Mouse (Mus musculus): Measurements from ENCODE around the gene Dedd2. TPM values are rescaled to one million over a fixed set of nuclear protein-coding genes. Genes with fewer than 3 reads are reported as not detected.

Gene Dedd2
- polyA plus RNA-seq, 1 experiment from 2014 or later: 10.8 TPM

GRCm38 (mm10) chr7:25238829-25239623, 18.6 kb upstream of the Dedd2 start:
- Histone ChIP-seq H3K4me2 (ENCODE audit: low read length) (peak overlapping the region; percentile 83), H3K36me3 (ENCODE audit: control insufficient read depth, insufficient read depth, low read length) (peaks cover 16% of the 10 kb centered on the region), H3K4me3 (ENCODE audit: low read depth, low read length) (peak overlapping the region; percentile 96), H3K27me3 (replicated peaks; ENCODE audit: control insufficient read depth, insufficient read depth, low read length) (no peaks in the 10 kb centered on the region), H3K9ac (ENCODE audit: low read length) (peak overlapping the region; percentile 40; the same call in 1 of the 2 replicates), H3K4me1 (ENCODE audit: control insufficient read depth, insufficient read depth, low read length) (peaks cover 16% of the 10 kb centered on the region), H3K9me3 (replicated peaks; ENCODE audit: control insufficient read depth, low read length) (no peaks in the 10 kb centered on the region), H3K27ac (ENCODE audit: low read depth, low read length) (peak overlapping the region; percentile 74)
- peak; percentile 54 for ATAC-seq
- 4% methylated on average over 29 of the region's 30 CpGs for WGBS
- peak; percentile 98 for DNase-seq (ENCODE audit: low spot score)

GRCm38 (mm10) chr7:25238015-25238706, 17.7 kb upstream of the Dedd2 start:
- H3K4me2 ChIP-seq (ENCODE audit: low read length): peak overlapping the region; percentile 83
- H3K27ac ChIP-seq (ENCODE audit: low read depth, low read length): peak overlapping the region; percentile 74
- H3K9me3 ChIP-seq (replicated peaks; ENCODE audit: control insufficient read depth, low read length): no peaks in the 10 kb centered on the region
- peak overlapping the region; percentile 96 for H3K4me3 ChIP-seq (ENCODE audit: low read depth, low read length)
- under 1% methylated on average over 23 of the region's 23 CpGs for WGBS
- ATAC-seq (peak; percentile 89), DNase-seq (ENCODE audit: low spot score) (peak; percentile 99)
- peaks cover 21% of the 10 kb centered on the region for H3K36me3 ChIP-seq (ENCODE audit: control insufficient read depth, insufficient read depth, low read length)
- H3K9ac ChIP-seq (ENCODE audit: low read length): peak overlapping the region; percentile 98; the same call in 1 of the 2 replicates
- H3K27me3 ChIP-seq (replicated peaks; ENCODE audit: control insufficient read depth, insufficient read depth, low read length): no peaks in the 10 kb centered on the region
- H3K4me1 ChIP-seq (ENCODE audit: control insufficient read depth, insufficient read depth, low read length): peaks cover 16% of the 10 kb centered on the region

GRCm38 (mm10) chr7:25237249-25238014, 17.0 kb upstream of the Dedd2 start, which contains the start of gene Gsk3a:
Gsk3a (minus strand) TSS chr7:25237851.
- peak within 1 kb of the TSS; percentile 74 for H3K27ac ChIP-seq (ENCODE audit: low read depth, low read length)
- H3K9ac ChIP-seq (ENCODE audit: low read length): peak within 1 kb of the TSS; percentile 98
- H3K9me3 ChIP-seq (replicated peaks; ENCODE audit: control insufficient read depth, low read length): no peaks in the 10 kb centered on the region
- peaks cover 16% of the 10 kb centered on the region for H3K4me1 ChIP-seq (ENCODE audit: control insufficient read depth, insufficient read depth, low read length)
- H3K4me2 ChIP-seq (ENCODE audit: low read length): peak within 1 kb of the TSS; percentile 83
- no peaks in the 10 kb centered on the region for H3K27me3 ChIP-seq (replicated peaks; ENCODE audit: control insufficient read depth, insufficient read depth, low read length)
- peak; percentile 87 for ATAC-seq
- peaks cover 28% of the 10 kb centered on the region for H3K36me3 ChIP-seq (ENCODE audit: control insufficient read depth, insufficient read depth, low read length)
- peak within 1 kb of the TSS; percentile 96 for H3K4me3 ChIP-seq (ENCODE audit: low read depth, low read length)
- under 1% methylated on average over 62 of the region's 76 CpGs for WGBS
- peak; percentile 99 for DNase-seq (ENCODE audit: low spot score)

GRCm38 (mm10) chr7:25235526-25235925, 15.1 kb upstream of the Dedd2 start:
- no peak for DNase-seq (ENCODE audit: low spot score)

GRCm38 (mm10) chr7:25233061-25233460, 12.6 kb upstream of the Dedd2 start:
- no peak overlapping the region for H3K4me2 ChIP-seq (ENCODE audit: low read length)
- no peak for DNase-seq (ENCODE audit: low spot score)
- WGBS: 86% methylated on average over 2 of the region's 2 CpGs
- no peaks in the 10 kb centered on the region for H3K27me3 ChIP-seq (replicated peaks; ENCODE audit: control insufficient read depth, insufficient read depth, low read length)
- no peak overlapping the region for H3K27ac ChIP-seq (ENCODE audit: low read depth, low read length)
- H3K9me3 ChIP-seq (replicated peaks; ENCODE audit: control insufficient read depth, low read length): no peaks in the 10 kb centered on the region
- H3K4me3 ChIP-seq (ENCODE audit: low read depth, low read length): no peak overlapping the region
- H3K36me3 ChIP-seq (ENCODE audit: control insufficient read depth, insufficient read depth, low read length): peaks cover 71% of the 10 kb centered on the region
- ATAC-seq: no peak
- peaks cover 10% of the 10 kb centered on the region; the same call in 1 of the 2 replicates for H3K4me1 ChIP-seq (ENCODE audit: control insufficient read depth, insufficient read depth, low read length)
- no peak overlapping the region for H3K9ac ChIP-seq (ENCODE audit: low read length)

More at GRCm38 (mm10) chr7:25235526-25235925, 15.1 kb upstream of the Dedd2 start:
- Histone ChIP-seq H3K4me2 (ENCODE audit: low read length) (no peak overlapping the region), H3K27ac (ENCODE audit: low read depth, low read length) (no peak overlapping the region), H3K9ac (ENCODE audit: low read length) (no peak overlapping the region), H3K36me3 (ENCODE audit: control insufficient read depth, insufficient read depth, low read length) (peaks cover 47% of the 10 kb centered on the region), H3K27me3 (replicated peaks; ENCODE audit: control insufficient read depth, insufficient read depth, low read length) (no peaks in the 10 kb centered on the region), H3K9me3 (replicated peaks; ENCODE audit: control insufficient read depth, low read length) (no peaks in the 10 kb centered on the region), H3K4me3 (ENCODE audit: low read depth, low read length) (no peak overlapping the region), H3K4me1 (ENCODE audit: control insufficient read depth, insufficient read depth, low read length) (peaks cover 16% of the 10 kb centered on the region)
- WGBS: 92% methylated on average over 5 of the region's 5 CpGs
- no peak for ATAC-seq

- DNase-seq (ENCODE audit: low spot score) (no peak), ATAC-seq (no peak)
- no peak overlapping the region for H3K27ac ChIP-seq (ENCODE audit: low read depth, low read length)
- no peak overlapping the region for H3K4me2 ChIP-seq (ENCODE audit: low read length)
- H3K9me3 ChIP-seq (replicated peaks; ENCODE audit: control insufficient read depth, low read length): no peaks in the 10 kb centered on the region
- no peak overlapping the region for H3K9ac ChIP-seq (ENCODE audit: low read length)
- WGBS: 64% methylated on average over 5 of the region's 5 CpGs
- peaks cover 10% of the 10 kb centered on the region; the same call in 1 of the 2 replicates for H3K4me1 ChIP-seq (ENCODE audit: control insufficient read depth, insufficient read depth, low read length)
- no peaks in the 10 kb centered on the region for H3K27me3 ChIP-seq (replicated peaks; ENCODE audit: control insufficient read depth, insufficient read depth, low read length)
- no peak overlapping the region for H3K4me3 ChIP-seq (ENCODE audit: low read depth, low read length)
- H3K36me3 ChIP-seq (ENCODE audit: control insufficient read depth, insufficient read depth, low read length): peaks cover 80% of the 10 kb centered on the region
Measured at GRCm38 (mm10) chr7:25232101-25232648, 11.8 kb upstream of the Dedd2 start.

GRCm38 (mm10) chr7:25230690-25231285, 10.4 kb upstream of the Dedd2 start:
- H3K27me3 ChIP-seq (replicated peaks; ENCODE audit: control insufficient read depth, insufficient read depth, low read length): no peaks in the 10 kb centered on the region
- ATAC-seq: no peak
- 0 out of 2 replicates have a peak, but pooled peaks cover 2% of the 10 kb centered on the region for H3K4me1 ChIP-seq (ENCODE audit: control insufficient read depth, insufficient read depth, low read length)
- no peak overlapping the region for H3K4me2 ChIP-seq (ENCODE audit: low read length)
- H3K9me3 ChIP-seq (replicated peaks; ENCODE audit: control insufficient read depth, low read length): no peaks in the 10 kb centered on the region
- DNase-seq (ENCODE audit: low spot score): no peak
- H3K4me3 ChIP-seq (ENCODE audit: low read depth, low read length): no peak overlapping the region
- H3K9ac ChIP-seq (ENCODE audit: low read length): no peak overlapping the region
- WGBS: 89% methylated on average over 9 of the region's 9 CpGs
- H3K36me3 ChIP-seq (ENCODE audit: control insufficient read depth, insufficient read depth, low read length): peaks cover 94% of the 10 kb centered on the region
- no peak overlapping the region for H3K27ac ChIP-seq (ENCODE audit: low read depth, low read length)
